Mouse (Mus musculus) midbrain, embryonic 11.5 days (tissue): Measurements from ENCODE around the gene Zmynd19. TPM values are rescaled to one million over a fixed set of nuclear protein-coding genes. Genes with fewer than 3 reads are reported as not detected.
A peak's percentile ranks its signal among the peaks of the same experiment; 100 is the strongest.

Experiments
- ATAC-seq: fragments of 200-750 bp; cut with Nextera tagmentation; 2 replicates; pipeline ENCODE4 v1.8.0; 2017; ENCODE audit warnings: moderate TSS enrichment, moderate library complexity; ENCODE audit not compliant: low FRiP score
- DNase-seq: peaks from one replicate; pipeline ENCODE4 v3.0.0; 2015; ENCODE audit warnings: low spot score; ENCODE audit errors: missing footprints
- H3K27ac ChIP-seq: fragments of 300-500 bp; sonication (generic); 2 replicates; pipeline ENCODE4 v1.5.1; 2014; ENCODE audit warnings: low read depth, low read length
- H3K27me3 ChIP-seq: fragments of 300-500 bp; sonication (generic); 2 replicates; pipeline ENCODE4 v1.6.1; 2014; ENCODE audit warnings: mild to moderate bottlenecking, low read length, moderate library complexity, mixed read lengths; ENCODE audit not compliant: control insufficient read depth, insufficient read depth
- H3K36me3 ChIP-seq: fragments of 300-500 bp; sonication (generic); 2 replicates; pipeline ENCODE4 v1.6.1; 2014; ENCODE audit warnings: mild to moderate bottlenecking, low read length, moderate library complexity, mixed read lengths; ENCODE audit not compliant: control insufficient read depth, insufficient read depth
- H3K4me1 ChIP-seq: fragments of 300-500 bp; sonication (generic); 2 replicates; pipeline ENCODE4 v1.6.1; 2014; ENCODE audit warnings: low read length; ENCODE audit not compliant: control insufficient read depth, insufficient read depth
- H3K4me2 ChIP-seq: fragments of 300-500 bp; sonication (generic); 2 replicates; pipeline ENCODE4 v1.6.1; 2014; ENCODE audit warnings: mild to moderate bottlenecking, moderate library complexity
- H3K4me3 ChIP-seq: fragments of 300-500 bp; sonication (generic); 2 replicates; pipeline ENCODE4 v1.5.1; 2014; ENCODE audit warnings: low read depth, low read length
- H3K9ac ChIP-seq: fragments of 300-500 bp; sonication (generic); 2 replicates; pipeline ENCODE4 v1.6.1; 2014; ENCODE audit warnings: low read length
- H3K9me3 ChIP-seq: fragments of 300-500 bp; sonication (generic); 2 replicates; pipeline ENCODE4 v1.6.1; 2016; ENCODE audit warnings: low read length; ENCODE audit not compliant: control insufficient read depth
- WGBS: fragments of 180-500 bp; shearing (Covaris S2); extraction: QIAGEN DNeasy Blood & Tissue Kit; methylation state at CpG from one replicate; pipeline ENCODE4 v1.1.7; 2014; 5-methylcytosine and 5-hydroxymethylcytosine counted together
- polyA plus RNA-seq: library from polyadenylated mRNA; unstranded; fragments of >200 nt; fragmentation: Nextera tagmentation; extraction: Ambion mirVana; gene quantifications from 2 replicates; pipeline ENCODE4 v1.2.1, GENCODE M21; 2014

Gene Zmynd19
- polyA plus RNA-seq, 1 experiment from 2014 or later = 33.7 TPM

GRCm38 (mm10) chr2:24918930-24919838, 30.4 kb upstream of the Zmynd19 start, which contains the start of gene Ehmt1:
Gene Ehmt1 (minus strand): TSS chr2:24919614.
- H3K9me3 ChIP-seq = no peaks in the 10 kb centered on the region
- peak within 1 kb of the TSS; percentile 95 for H3K4me3 ChIP-seq
- peak within 1 kb of the TSS; percentile 85 for H3K4me2 ChIP-seq
- H3K36me3 ChIP-seq = no peaks in the 10 kb centered on the region
- H3K4me1 ChIP-seq = peaks cover 11% of the 10 kb centered on the region
- peak within 1 kb of the TSS; percentile 92 for H3K27ac ChIP-seq
- under 1% methylated on average over 94 of the region's 112 CpGs for WGBS
- H3K9ac ChIP-seq = peak within 1 kb of the TSS; percentile 99
- no peaks in the 10 kb centered on the region for H3K27me3 ChIP-seq
- DNase-seq (peak; percentile 99), ATAC-seq (peak; percentile 99)

DNA sequence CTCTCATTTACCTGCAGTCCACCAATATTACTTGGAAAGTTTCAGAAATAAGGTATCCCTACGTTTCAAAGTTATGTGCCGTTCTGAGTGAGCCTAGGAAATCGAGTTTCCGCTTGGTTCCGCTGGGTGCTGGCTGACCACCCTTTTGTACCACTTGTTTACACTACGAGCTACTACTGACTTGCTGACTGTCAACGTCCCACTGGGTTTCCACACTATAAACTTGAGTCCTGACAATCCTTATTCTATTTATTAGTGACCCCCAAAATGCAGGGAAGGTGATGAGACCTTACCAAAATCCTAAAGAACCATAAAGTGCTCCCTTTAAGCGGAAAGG, 29.8 kb upstream of the Zmynd19 start:
- ATAC-seq (peak; percentile 66; the same call in 1 of the 2 replicates), DNase-seq (no peak)
- WGBS = 8% methylated on average over 8 of the region's 8 CpGs

GRCm38 (mm10) chr2:24923561-24923960, 26.0 kb upstream of the Zmynd19 start:
- Histone ChIP-seq H3K4me3 (no peak overlapping the region), H3K4me2 (no peak overlapping the region), H3K27ac (no peak overlapping the region), H3K4me1 (no peaks in the 10 kb centered on the region; the same call in 1 of the 2 replicates), H3K36me3 (no peaks in the 10 kb centered on the region), H3K27me3 (no peaks in the 10 kb centered on the region), H3K9ac (no peak overlapping the region), H3K9me3 (no peaks in the 10 kb centered on the region)
- 64% methylated on average over 2 of the region's 2 CpGs for WGBS
- DNase-seq (peak; percentile 73), ATAC-seq (no peak)

More for the DNA sequence above, 29.8 kb upstream of the Zmynd19 start:
- Histone ChIP-seq H3K4me3 (peak overlapping the region; percentile 95), H3K36me3 (no peaks in the 10 kb centered on the region), H3K27ac (no peak overlapping the region), H3K4me1 (peaks cover 11% of the 10 kb centered on the region), H3K9ac (peak overlapping the region; percentile 99), H3K9me3 (no peaks in the 10 kb centered on the region), H3K4me2 (peak overlapping the region; percentile 85), H3K27me3 (no peaks in the 10 kb centered on the region)

- 88% methylated on average over 8 of the region's 8 CpGs for WGBS
- Histone ChIP-seq H3K9me3 (no peaks in the 10 kb centered on the region), H3K9ac (no peak overlapping the region), H3K36me3 (no peaks in the 10 kb centered on the region), H3K4me3 (no peak overlapping the region), H3K27ac (no peak overlapping the region), H3K27me3 (no peaks in the 10 kb centered on the region), H3K4me2 (no peak overlapping the region), H3K4me1 (no peaks in the 10 kb centered on the region)
- DNase-seq (no peak), ATAC-seq (no peak)
These were observed 24.3 kb upstream of the Zmynd19 start for GRCm38 (mm10) chr2:24925284-24925683.

DNA sequence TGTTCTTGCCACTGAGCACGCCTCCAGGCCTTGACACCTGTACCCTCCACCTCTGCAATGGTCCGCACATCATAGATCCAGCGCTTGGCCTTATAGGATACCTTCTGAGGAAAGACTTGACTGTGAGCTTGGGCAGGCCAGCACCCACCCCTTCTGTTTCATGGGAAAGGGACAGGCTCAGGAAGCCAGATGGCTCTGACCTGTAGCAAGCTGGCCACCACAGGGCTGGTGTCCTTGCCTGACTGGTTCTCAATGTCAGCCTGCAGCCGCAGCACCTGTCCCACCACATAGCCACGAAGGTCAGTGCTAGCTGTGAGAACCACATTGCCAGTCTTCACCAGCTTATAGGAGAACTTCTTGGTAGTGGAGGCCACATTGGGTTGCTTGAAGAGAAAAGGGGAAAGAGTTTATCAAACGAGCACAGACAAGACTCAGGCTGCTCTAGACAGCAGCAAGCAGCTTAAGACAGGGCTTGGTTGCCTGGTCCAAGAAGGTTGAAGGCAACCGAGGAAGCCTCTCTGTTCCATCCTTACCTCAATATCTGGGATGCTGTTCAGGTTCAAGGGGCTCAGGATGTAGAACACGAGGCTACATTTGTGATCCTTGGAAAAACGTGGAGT, 23.1 kb upstream of the Zmynd19 start:
- ATAC-seq (no peak), DNase-seq (no peak)
- H3K4me1 ChIP-seq = no peaks in the 10 kb centered on the region
- H3K4me3 ChIP-seq = no peak overlapping the region
- no peaks in the 10 kb centered on the region for H3K9me3 ChIP-seq
- H3K27ac ChIP-seq = no peak overlapping the region
- H3K9ac ChIP-seq = no peak overlapping the region
- 88% methylated on average over 9 of the region's 9 CpGs for WGBS
- H3K4me2 ChIP-seq = no peak overlapping the region
- H3K27me3 ChIP-seq = no peaks in the 10 kb centered on the region
- no peaks in the 10 kb centered on the region for H3K36me3 ChIP-seq

- Histone ChIP-seq H3K4me2 (no peak overlapping the region), H3K9ac (no peak overlapping the region), H3K4me1 (no peaks in the 10 kb centered on the region), H3K27me3 (no peaks in the 10 kb centered on the region), H3K9me3 (no peaks in the 10 kb centered on the region), H3K27ac (no peak overlapping the region), H3K36me3 (no peaks in the 10 kb centered on the region), H3K4me3 (no peak overlapping the region)
- DNase-seq = no peak
- no peak for ATAC-seq
- WGBS = 77% methylated on average over 7 of the region's 7 CpGs
These were observed 22.6 kb upstream of the Zmynd19 start for GRCm38 (mm10) chr2:24926965-24927358.

- Histone ChIP-seq H3K9me3 (no peaks in the 10 kb centered on the region), H3K36me3 (no peaks in the 10 kb centered on the region), H3K27ac (no peak overlapping the region), H3K4me3 (no peak overlapping the region), H3K9ac (no peak overlapping the region), H3K4me1 (no peaks in the 10 kb centered on the region), H3K27me3 (no peaks in the 10 kb centered on the region), H3K4me2 (no peak overlapping the region)
- 63% methylated on average over 4 of the region's 4 CpGs for WGBS
- ATAC-seq (no peak), DNase-seq (no peak)
These were observed 21.6 kb upstream of the Zmynd19 start for GRCm38 (mm10) chr2:24927810-24928479.

- H3K9ac ChIP-seq = no peak overlapping the region
- H3K36me3 ChIP-seq = no peaks in the 10 kb centered on the region
- no peak overlapping the region for H3K27ac ChIP-seq
- WGBS = 58% methylated on average over 2 of the region's 2 CpGs
- H3K4me2 ChIP-seq = no peak overlapping the region
- H3K4me1 ChIP-seq = no peaks in the 10 kb centered on the region
- no peak overlapping the region for H3K4me3 ChIP-seq
- no peaks in the 10 kb centered on the region for H3K9me3 ChIP-seq
- ATAC-seq (no peak), DNase-seq (no peak)
- peaks cover 4% of the 10 kb centered on the region; the same call in 1 of the 2 replicates for H3K27me3 ChIP-seq
These were observed 20.5 kb upstream of the Zmynd19 start for GRCm38 (mm10) chr2:24929119-24929518.

DNA sequence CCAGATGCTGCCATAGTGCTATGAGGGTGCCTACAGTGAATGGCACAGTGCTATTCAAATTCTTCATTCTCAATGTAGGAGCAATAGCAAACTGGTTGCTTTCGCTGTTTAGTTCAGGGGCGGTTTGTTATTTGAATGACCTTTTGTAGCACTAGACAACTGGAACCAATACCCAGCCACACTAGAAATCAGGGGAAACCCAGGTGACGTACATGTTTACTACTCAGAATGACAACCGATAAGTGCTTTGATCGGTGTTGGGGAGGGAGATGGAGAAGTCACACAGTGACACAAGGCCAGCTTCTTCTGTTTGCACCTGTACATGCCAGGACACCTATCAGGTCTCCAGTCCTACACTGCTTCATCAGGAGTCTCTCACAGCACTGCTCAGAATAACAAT, 20.0 kb upstream of the Zmynd19 start:
- Histone ChIP-seq H3K9me3 (no peaks in the 10 kb centered on the region), H3K27me3 (peaks cover 8% of the 10 kb centered on the region; the same call in 1 of the 2 replicates), H3K27ac (no peak overlapping the region), H3K36me3 (no peaks in the 10 kb centered on the region), H3K4me2 (no peak overlapping the region), H3K9ac (no peak overlapping the region), H3K4me1 (0 out of 2 replicates have a peak, but pooled peaks cover 2% of the 10 kb centered on the region), H3K4me3 (no peak overlapping the region)
- no peak for ATAC-seq
- WGBS = 93% methylated on average over 5 of the region's 5 CpGs
- no peak for DNase-seq
